Mouse (Mus musculus) frontal cortex, postnatal 36 days (tissue): Measurements from ENCODE around the gene Zcwpw1.
A peak's percentile ranks its signal among the peaks of the same experiment; 100 is the strongest.

Source experiments
- DNase-seq, 2 experiments: peaks; one replicate each; pipeline ENCODE4 v3.0.0; 2022; ENCODE audit warnings: low spot score in 2 of 2

The Zcwpw1 gene

DNA sequence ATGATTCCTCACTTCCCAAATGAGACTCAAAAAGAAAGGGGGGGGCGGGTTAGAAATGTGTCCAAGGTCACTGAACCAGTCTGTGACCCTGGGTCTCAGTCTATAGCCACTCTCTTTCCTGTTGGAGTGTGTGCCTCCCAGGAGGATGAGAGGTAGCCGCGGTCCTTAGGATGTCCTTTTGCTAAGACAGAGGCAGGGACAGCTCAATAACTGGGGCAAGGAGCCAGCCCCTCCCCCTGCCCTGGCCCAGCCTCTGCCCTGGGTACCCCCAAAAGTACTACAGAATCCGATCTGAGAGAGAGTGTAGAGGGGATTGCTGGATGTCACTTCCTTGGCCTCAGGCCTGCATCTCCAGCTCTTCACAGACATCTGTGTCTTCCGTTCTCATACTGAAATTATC is 32.2 kb upstream of the Zcwpw1 start:
- no peak for DNase-seq

DNA sequence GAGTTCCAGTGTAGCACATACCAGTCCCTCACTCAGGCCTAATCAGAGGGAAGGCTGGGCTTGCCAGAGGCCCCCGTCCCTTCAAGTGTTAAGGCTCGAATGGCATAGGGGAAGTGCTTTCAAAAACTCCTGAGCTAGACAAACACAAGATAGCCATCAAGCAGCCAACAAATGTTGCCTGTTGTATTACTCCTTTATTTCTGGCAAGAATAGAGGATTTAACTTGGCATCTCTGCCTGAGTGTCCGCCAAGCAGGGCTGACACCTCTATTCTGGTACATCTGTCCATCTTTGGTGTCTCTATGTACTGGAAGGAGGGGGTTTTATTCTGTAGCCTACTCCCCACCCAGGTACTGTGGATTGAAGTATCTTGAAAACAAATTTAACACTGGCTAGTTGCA is 31.5 kb upstream of the Zcwpw1 start:
- DNase-seq, result no peak

DNA sequence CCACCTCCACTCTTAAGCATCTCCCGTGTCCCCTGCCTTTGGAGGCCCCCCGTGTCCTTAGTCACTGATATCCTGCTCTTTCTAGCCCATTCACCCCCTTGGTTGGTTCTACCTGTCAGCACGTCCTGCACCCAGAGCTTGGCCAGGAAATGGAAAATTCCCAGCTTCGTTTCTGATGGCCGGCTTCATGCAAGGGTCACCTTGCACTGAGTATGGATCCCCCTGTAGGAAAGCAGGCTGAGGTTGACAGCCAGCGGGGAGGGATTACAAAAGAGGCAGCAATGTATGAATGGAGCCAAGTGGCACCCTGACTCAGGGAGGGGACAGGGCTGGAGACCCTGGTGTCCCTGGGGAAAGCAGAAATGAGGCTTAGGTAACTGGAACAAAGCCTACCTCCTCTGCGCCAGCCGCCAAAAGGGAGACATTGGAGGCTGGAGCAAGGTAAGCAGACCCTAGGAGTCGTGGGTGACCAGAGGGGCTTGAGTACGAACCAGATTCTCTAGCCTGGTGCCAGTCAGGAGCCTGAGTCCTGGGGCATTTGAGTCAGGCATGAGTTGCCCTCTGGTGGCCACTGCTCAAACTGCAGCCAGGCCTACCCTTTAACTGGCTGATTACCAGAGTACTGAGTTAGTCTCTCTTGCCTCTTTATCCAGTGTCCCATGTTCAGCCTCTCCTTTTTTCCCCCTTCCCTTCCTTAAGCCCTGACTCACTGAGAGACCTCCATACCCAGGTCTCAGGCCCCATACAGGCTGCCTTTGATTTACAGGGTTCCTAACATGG is 30.5 kb upstream of the Zcwpw1 start:
- DNase-seq, result peak; percentile 88 to 93

DNA sequence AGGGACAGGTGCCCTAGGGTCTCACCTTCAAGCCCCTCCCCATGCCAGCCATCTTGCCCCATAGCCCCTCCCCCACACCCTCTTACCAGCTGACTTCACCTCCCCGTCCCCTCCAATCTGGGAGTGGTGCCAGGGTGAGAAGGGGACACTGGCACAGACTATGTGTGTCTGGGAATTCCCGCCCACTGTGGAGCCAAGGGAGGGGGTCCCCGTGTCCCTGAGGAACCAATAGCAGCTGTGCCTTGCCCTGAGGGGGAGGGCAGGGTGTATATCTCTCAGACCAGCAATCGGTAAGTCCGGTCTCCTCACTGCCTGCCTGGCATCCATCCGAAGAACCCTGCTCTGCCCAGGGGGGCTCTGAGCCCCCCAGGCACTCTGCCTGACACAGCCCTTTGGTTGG is 29.7 kb upstream of the Zcwpw1 start:
- DNase-seq, result peak; percentile 72 to 77

DNA sequence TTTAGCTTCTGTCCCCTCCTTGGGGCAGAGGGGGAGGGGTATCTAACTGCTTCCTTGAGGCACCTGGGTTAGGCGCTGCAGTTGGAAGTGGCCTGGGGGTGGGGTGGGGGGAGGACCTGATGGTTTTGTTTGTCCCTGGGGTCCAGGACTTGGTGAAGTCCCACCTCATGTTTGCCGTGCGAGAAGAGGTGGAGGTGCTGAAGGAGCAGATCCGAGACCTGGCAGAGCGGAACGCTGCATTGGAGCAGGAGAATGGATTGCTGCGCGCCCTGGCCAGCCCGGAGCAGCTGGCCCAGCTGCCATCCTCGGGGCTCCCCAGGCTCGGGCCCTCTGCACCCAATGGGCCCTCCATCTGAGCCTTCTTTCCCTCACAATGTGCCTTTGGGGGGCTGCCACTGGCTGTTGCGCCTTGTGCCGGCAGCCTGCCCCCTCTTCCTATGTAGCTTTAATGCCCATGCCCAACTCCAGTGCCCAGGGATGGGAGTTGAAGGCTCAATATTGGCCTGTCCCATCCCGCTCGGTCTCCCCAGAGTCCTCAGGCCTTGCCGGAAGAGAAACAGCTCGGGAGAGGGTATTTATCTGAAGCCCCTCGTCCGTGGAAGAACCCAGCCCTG is 28.6 kb upstream of the Zcwpw1 start:
- no peak for DNase-seq

DNA sequence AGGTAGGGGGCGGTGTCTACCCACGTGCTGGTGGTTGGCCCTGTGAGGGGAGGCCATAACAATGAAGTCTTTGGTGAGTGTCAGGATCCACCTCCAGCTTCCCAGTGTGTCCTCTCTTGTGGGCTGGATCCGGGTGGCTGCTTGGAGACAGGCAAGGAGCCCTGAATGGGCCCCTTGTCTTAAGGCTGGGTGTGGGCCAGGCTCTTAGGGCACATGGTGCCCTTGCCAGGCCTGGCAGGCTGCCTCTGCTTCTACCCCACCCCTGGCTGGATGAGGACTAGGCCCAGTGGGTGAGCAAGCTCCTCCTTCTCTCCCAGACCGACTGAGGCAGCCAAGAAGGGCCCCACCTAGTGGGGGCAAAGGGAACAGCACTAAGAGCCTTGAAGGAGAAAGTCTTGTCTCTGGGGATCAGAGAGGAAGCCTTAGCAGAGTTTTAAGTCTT is 27.6 kb upstream of the Zcwpw1 start:
- peak; percentile 78 to 86 for DNase-seq

DNA sequence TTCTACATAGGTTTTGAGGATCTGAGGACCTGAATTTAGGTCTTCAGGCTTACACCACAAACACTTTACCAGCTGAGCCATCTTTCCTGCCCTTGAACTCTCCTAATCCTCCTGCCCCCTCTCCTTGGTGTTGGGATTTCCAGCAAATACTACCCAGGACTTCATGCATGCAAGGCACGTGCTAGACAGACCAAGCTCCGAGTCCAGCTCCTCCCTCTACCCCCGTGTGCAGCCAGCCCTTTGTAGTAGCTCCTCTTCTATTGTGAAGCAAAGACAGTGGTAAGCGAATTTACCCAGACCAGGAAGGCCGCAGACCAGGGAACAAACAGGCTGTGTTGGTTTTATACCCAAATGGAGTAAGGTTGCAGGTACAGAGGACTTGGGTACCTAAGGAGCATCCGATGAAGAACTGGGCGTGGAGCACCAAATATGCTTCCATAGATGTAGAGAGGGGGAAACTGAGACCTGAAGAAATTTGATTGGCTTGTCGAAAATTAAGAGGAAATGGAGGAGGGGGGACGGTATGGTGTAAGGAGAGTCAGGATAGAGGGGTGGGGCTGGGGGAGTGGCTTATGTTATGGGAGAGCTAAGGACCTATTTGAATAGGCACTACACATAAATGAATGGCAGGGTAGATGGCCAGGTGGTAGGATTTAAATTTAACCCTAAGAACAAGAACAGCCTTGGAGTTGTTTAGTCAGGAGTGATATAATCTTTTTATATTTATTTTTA is 22.8 kb upstream of the Zcwpw1 start:
- DNase-seq, result no peak

DNA sequence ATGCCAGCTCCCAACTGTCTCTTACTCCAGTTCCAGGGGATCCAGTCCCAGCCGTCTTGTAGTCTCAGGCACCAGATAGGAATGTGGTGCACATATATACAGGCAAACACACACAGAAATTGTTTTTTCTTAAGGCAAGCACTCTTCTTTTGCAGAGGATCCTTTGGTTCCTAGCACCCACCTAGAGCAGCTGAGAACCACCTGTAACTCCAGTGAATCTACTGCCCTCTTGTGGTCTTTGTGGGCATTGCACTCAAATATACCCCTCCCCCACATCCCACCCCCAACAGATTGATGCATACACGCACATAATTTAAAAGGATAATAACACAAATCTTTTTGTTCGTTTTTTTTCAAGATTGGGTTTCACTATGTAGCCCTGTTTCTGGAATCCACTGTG is 21.3 kb upstream of the Zcwpw1 start:
- no peak for DNase-seq

DNA sequence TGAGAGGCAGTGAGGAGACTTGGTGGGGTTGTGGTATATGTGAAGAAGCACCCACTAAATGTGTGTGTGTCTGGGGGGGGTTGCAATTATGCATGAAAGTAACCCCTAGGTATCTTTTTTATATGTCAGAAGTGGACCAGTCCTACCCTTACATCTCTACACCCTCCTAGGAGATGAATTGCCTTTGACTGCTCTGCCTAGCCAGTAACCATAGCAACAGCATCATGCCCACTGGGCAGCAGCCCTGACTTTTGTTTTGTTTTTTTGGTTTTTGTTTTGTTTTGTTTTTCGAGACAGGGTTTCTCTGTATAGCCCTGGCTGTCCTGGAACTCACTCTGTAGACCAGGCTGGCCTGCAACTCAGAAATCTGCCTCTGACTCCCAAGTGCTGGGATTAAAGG is 19.1 kb upstream of the Zcwpw1 start:
- no peak for DNase-seq

DNA sequence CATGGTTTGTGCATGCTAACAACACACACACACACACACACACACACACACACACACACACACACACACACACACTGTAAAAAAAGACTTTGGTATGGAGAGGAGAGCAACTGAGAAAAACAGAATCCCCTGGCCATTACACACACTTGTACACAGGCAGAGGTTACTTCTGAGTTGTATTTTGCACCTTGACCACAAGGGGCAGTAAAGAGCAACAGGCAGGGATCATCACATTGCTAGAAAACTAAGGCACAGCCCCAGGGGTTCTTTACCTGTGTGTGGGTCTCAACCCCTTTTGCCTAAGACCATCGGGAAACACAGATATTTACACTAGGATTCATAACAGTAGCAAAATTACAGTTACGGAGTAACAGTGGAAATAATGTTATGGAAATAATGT is 16.9 kb upstream of the Zcwpw1 start:
- no peak for DNase-seq

DNA sequence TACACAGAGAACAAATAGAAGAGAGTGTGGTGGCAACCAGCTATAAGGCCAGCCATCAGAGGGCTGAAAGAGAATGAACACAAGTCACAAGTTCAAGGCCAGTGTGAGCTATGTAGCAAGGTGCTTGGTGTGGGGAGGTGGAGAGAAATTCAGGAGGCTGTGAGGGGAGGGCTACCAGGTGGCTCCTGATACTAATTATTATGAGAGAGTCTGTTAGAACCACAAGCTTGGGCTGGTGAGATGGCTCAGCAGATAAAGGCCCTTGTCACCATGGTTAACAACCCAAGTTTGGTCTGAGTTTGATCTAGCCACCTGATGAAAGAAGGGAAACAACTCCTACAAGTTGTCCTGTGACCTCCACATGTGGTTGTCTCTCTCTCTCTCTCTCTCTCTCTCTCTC is 14.8 kb upstream of the Zcwpw1 start:
- no peak for DNase-seq

DNA sequence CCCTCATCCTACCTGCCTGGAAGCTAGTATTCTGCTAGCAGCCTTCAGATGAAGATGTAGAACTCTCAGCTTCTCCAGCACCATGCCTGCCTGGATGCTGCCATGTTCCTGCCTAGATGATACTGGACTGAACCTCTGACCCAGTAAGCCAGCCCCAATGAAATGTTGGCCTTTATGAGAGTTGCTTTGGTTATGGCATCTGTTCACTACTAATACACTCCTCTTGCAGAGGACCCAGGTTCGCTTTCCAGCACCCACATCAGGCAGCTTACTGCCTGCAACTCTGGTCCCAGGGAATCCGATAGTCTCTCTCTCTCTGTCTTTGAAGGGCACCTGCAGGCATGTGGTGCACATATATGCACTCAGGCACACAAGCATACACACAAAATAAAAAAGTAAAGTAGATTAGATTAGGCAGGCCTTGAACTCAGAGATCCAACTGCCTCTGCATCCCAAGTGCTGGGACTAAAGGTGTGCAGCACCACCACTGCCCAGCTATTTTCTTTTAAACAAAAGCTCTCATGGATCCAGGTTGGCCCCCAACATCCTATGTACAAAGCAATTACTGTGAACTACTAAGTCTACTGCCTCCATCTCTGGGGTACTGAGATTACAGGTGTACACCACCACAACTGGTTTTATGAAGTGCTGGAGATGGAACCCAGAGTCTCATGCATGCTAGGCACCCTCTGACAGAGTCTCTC is 11.9 kb upstream of the Zcwpw1 start:
- DNase-seq, result no peak

DNA sequence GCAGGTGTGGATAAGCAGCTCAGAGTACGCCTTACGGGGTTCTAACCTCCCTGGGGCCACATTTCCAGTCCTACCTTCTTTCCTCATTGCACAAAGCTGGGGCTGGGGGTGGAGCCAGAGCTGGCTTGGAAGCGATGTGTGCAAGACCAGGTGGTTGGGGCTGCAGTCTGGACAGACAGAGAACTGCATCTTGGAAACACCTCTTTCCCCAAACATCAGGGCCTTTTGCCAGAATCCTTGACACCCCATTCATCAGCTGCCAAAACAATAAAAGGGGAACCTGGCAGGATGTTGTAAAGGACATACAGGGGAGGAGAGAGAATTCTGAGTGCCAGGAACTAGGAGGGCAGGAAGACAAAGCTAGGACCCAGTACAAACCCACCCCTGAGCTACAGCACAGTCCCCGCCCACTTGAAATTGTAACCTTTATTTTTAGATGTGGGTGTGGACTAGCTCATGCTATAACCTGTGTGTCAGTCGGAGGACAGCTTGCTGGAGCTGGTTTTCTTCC is 11.1 kb upstream of the Zcwpw1 start:
- no peak for DNase-seq

DNA sequence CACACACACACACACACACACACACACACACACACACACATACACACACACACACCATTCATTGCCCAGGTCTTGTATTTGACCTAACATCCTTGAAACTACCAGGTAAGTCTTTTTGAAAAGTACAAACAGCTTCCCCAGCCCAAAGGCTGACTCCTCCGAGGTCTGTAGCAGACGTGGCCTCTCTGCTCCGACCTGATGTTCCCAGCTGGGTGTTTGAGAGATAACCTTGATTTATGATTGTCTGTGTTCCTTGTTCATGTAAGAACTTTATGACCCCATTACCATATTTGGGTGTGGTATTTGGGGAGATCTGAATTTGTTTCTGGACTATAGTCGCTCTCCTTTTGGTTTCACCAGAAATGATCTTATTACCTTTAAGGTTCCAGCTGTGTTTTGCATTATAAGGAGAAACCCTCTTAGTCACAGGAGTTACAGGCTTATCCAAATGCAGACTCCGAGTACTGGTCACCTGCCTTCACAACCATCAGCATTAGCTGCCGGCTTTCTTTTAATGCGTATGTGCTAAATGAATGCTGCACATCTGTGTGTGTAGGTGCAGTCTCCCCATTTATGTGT is 10.2 kb upstream of the Zcwpw1 start:
- DNase-seq, result no peak

DNA sequence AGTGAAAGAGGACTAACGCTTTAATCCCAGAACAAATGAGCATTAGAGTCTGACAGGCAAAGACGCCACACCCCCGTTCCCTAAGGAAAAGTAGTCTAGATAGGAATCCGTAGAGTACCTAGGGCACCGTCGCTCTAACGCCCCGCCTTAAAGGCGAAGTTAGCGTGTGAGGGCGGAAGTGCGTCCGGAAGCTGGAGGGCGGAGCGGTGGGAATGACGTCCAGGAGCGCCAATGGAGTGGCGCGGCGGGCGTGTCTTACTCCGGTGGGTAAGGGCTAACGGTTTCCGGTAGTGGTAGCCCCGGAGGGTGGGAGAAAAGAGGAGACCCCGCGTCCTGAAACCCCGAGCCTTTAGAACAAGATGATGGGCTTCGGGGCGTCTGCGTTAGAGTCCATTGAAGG is 9.0 kb upstream of the Zcwpw1 start, which contains the start of gene Ppp1r35:
Gene Ppp1r35 (plus strand): TSS at position 215 of the 400 bp plus-strand sequence.
- DNase-seq, result peak; percentile 96 to 97

DNA sequence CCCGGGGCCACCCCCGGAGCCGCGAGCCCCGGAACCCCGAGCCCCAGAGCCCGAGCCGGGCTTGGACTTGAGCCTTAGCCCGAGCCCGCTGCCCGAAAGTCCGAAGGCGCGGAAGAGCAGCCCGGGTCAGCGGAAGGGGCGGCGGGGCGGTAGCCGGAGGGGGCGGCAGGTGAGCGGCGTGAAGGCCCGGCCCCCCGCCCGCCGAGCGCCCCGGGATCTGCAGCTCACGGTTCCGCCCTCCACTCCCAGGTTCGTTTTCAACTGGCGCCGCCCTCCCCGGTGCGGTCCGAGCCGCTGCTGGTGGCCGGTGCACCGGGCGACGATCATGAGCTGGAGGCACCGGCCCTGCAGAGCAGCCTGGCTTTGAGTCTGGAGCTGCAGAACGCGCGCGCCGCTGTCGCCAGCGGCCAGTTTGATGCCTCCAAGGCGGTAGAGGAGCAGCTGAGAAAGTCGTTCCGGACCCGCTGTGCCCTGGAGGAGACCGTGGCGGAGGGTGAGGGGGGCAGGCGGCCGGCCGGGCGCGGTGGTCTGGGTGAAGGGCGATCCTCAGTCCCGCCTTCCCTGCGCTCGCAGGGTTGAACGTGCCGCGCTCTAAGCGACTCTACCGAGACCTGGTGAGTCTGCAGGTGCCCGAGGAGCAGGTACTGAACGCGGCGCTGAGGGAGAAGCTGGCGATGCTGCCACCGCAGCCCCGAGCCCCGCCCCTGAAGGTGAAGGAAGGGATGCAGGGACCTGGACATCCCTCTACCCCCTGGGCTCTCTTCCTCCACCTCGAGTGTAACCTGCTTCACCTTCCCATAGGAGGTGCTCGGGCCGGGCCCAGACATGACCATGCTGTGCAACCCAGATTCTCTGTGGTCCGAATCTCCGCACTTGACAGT is 8.3 kb upstream of the Zcwpw1 start:
- no peak for DNase-seq

DNA sequence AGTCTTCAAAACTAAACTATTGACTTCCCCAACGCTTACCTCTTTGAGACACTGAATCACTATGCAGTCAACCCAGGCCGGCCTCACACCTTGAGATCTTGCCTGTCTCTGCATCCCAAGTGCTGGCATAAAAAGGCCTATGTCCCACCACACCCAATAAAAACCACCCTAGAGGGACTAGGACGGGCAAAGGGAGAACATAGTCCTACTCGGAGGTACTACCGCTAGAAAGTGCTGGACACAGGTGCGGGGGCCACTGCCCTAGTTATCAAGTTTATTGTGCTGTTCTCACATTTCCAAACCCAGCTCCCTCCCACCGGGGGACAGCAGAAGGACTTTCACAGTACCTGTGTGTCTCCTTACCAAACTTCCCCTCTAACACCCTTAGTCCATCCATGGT is 5.9 kb upstream of the Zcwpw1 start:
- no peak for DNase-seq

DNA sequence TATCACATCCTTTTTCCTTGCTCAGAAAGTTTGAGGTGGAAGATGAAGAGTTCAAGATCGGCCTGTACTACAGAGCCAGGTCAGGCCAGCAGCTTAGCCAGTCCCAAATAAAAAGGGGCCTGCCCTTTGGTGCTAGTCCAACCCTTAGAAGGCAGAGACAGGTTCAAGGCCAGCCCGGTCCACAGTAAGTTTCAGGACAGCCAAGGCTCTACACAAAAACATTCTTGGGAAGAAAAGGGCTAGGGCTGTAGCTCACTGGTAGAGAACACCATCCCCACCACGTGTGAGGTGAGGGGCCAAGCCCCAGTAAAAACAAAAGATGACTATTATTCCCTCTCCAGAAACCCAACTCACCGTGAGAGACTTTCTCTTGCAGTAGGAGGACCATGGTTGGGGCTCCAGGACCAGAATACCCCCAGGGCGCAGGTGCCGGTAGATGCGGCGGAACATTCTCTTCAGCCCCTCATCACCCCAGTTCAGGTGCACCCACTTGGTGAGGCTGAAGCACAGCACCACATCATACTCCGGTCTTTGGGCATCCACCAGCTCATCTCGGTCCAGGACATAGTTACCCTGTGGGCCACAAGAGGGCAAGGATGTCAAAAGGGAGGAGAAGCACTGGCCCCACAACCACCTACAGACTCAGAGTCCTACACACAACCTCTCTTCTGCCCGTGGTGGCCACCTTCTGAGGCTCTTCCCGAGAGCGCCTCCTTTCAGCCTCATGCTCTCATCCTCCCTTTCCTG is 4.6 kb upstream of the Zcwpw1 start:
- no peak for DNase-seq

DNA sequence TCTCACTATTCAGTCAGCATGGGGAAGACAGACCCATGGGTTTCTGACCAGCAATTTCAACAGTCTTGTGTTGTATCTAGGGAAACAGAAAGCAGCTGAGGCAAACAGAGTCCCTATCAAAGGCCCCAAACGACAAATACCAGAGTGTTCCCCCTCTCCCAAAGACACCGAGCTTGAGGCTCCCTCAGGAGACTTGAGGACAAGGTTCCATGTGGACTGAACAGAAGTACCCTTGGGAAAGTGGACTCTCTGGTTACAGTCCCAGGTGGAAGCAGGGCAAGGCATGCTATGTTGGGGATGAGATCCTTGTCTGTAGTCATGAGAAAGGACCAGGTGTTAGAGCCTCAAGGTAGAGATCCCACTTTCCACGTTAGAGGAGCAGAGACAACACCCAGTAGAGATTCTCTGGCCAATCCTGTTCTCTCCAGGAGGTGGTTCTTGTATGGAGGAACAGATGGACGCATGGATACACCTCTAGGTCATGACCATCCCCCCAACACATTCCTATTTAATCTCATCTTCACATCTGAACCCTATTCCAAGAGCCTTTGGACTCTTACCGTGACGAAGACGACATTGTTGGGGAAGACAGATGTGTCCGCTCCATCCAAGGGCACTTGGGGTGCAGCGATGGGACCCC is 3.6 kb upstream of the Zcwpw1 start:
- no peak for DNase-seq
